Mouse (Mus musculus) lung, postnatal 0 days (tissue): ENCODE results near the gene Cebpa. TPM values are rescaled to one million over a fixed set of nuclear protein-coding genes. Genes with fewer than 3 reads are reported as not detected.

Experiments used
- ATAC-seq: fragments of 200-750 bp; cut with Nextera tagmentation; 2 replicates; pipeline ENCODE4 v1.8.0; 2017; ENCODE audit warnings: moderate library complexity
- DNase-seq: peaks from one replicate; pipeline ENCODE4 v3.0.0-alpha.2; 2016; ENCODE audit warnings: low spot score
- H3K27ac ChIP-seq: fragments of 300-500 bp; sonication (generic); 2 replicates; pipeline ENCODE4 v1.5.1; 2014; ENCODE audit warnings: antibody characterized with exemption, mild to moderate bottlenecking, low read length, mixed read lengths
- H3K27me3 ChIP-seq: fragments of 300-500 bp; sonication (generic); replicated peaks from 2 replicates; pipeline ENCODE4 v1.6.1; 2014; ENCODE audit warnings: low read length, mixed read lengths; ENCODE audit not compliant: insufficient read depth
- H3K36me3 ChIP-seq: fragments of 300-500 bp; sonication (generic); 2 replicates; pipeline ENCODE4 v1.6.1; 2014; ENCODE audit warnings: low read length, mixed read lengths; ENCODE audit not compliant: insufficient read depth
- H3K4me1 ChIP-seq: fragments of 300-500 bp; sonication (generic); 2 replicates; pipeline ENCODE4 v1.6.1; 2014; ENCODE audit warnings: antibody characterized with exemption, low read depth, low read length, mixed read lengths; ENCODE audit not compliant: insufficient read depth
- H3K4me2 ChIP-seq: fragments of 300-500 bp; sonication (generic); replicated peaks from 2 replicates; pipeline ENCODE4 v1.6.1; 2014; ENCODE audit warnings: low read depth, mild to moderate bottlenecking, low read length, moderate library complexity, mixed read lengths
- H3K4me3 ChIP-seq: fragments of 300-500 bp; sonication (generic); 2 replicates; pipeline ENCODE4 v1.5.1; 2014; ENCODE audit warnings: low read depth, low read length
- H3K9ac ChIP-seq: fragments of 300-500 bp; sonication (generic); replicated peaks from 2 replicates; pipeline ENCODE4 v1.6.1; 2014; ENCODE audit warnings: low read depth, mild to moderate bottlenecking
- H3K9me3 ChIP-seq: fragments of 300-500 bp; sonication (generic); 2 replicates; pipeline ENCODE4 v1.6.1; 2016; ENCODE audit warnings: low read length, mixed read lengths
- CTCF ChIP-seq: IDR thresholded peaks from 2 replicates; pipeline ENCODE4 v1.5.1; 2016; ENCODE audit warnings: antibody characterized with exemption, mild to moderate bottlenecking
- EP300 ChIP-seq: IDR thresholded peaks from 2 replicates; pipeline ENCODE4 v1.6.1; 2016; ENCODE audit warnings: antibody characterized with exemption, mild to moderate bottlenecking, control low read depth
- WGBS: fragments of 180-500 bp; shearing (Covaris S2); extraction: QIAGEN DNeasy Blood & Tissue Kit; methylation state at CpG from one replicate; pipeline ENCODE4 v1.1.7; 2014; 5-methylcytosine and 5-hydroxymethylcytosine counted together
- polyA plus RNA-seq: library from polyadenylated mRNA; unstranded; fragments of >200 nt; fragmentation: Nextera tagmentation; extraction: Ambion mirVana; gene quantifications from 2 replicates; pipeline ENCODE4 v1.2.1, GENCODE M21; 2015

Gene Cebpa
- polyA plus RNA-seq, 1 experiment from 2014 or later: 29.8 TPM

GRCm38 (mm10) chr7:35137524-35137923 is 18.4 kb downstream of the Cebpa start:
- TF ChIP-seq EP300 (no peak), CTCF (no peak)
- peaks cover 14% of the 10 kb centered on the region for H3K4me1 ChIP-seq
- H3K27me3 ChIP-seq: no peaks in the 10 kb centered on the region
- no peak for ATAC-seq
- no peak overlapping the region for H3K9ac ChIP-seq
- WGBS: 80% methylated on average over 1 of the region's 1 CpGs
- H3K9me3 ChIP-seq: no peaks in the 10 kb centered on the region
- H3K4me3 ChIP-seq: no peak overlapping the region
- no peaks in the 10 kb centered on the region for H3K36me3 ChIP-seq
- DNase-seq: no peak
- H3K4me2 ChIP-seq: no peak overlapping the region
- H3K27ac ChIP-seq: no peak overlapping the region

GRCm38 (mm10) chr7:35138481-35138880 is 19.4 kb downstream of the Cebpa start:
- peaks cover 14% of the 10 kb centered on the region for H3K4me1 ChIP-seq
- no peak for ATAC-seq
- no peaks in the 10 kb centered on the region for H3K36me3 ChIP-seq
- H3K27me3 ChIP-seq: no peaks in the 10 kb centered on the region
- H3K9me3 ChIP-seq: no peaks in the 10 kb centered on the region
- no peak for DNase-seq
- no peak overlapping the region for H3K27ac ChIP-seq
- no peak overlapping the region for H3K4me3 ChIP-seq
- WGBS: 51% methylated on average over 4 of the region's 4 CpGs
- H3K4me2 ChIP-seq: no peak overlapping the region
- H3K9ac ChIP-seq: no peak overlapping the region
- TF ChIP-seq CTCF (no peak), EP300 (no peak)

- Histone ChIP-seq H3K27ac (no peak overlapping the region), H3K9ac (no peak overlapping the region), H3K4me1 (peaks cover 11% of the 10 kb centered on the region), H3K9me3 (no peaks in the 10 kb centered on the region), H3K4me3 (no peak overlapping the region), H3K27me3 (no peaks in the 10 kb centered on the region), H3K4me2 (no peak overlapping the region), H3K36me3 (no peaks in the 10 kb centered on the region)
- TF ChIP-seq CTCF (no peak), EP300 (no peak)
- DNase-seq (no peak), ATAC-seq (no peak)
- WGBS: 79% methylated on average over 5 of the region's 5 CpGs
Measured at GRCm38 (mm10) chr7:35139880-35140279, 20.8 kb downstream of the Cebpa start.

GRCm38 (mm10) chr7:35141519-35141918 is 22.4 kb downstream of the Cebpa start:
- Histone ChIP-seq H3K27ac (0 out of 2 replicates have a peak overlapping the region, but pooled peaks have one; percentile 14), H3K4me2 (no peak overlapping the region), H3K4me1 (peaks cover 7% of the 10 kb centered on the region; the same call in 1 of the 2 replicates), H3K27me3 (no peaks in the 10 kb centered on the region), H3K9me3 (no peaks in the 10 kb centered on the region), H3K36me3 (no peaks in the 10 kb centered on the region), H3K4me3 (no peak overlapping the region), H3K9ac (no peak overlapping the region)
- TF ChIP-seq CTCF: no peak
- no peak for TF ChIP-seq EP300
- ATAC-seq: peak; percentile 5; the same call in 1 of the 2 replicates
- peak; percentile 47 for DNase-seq
- 26% methylated on average over 5 of the region's 5 CpGs for WGBS

GRCm38 (mm10) chr7:35142522-35142921 is 23.4 kb downstream of the Cebpa start:
- peaks cover 12% of the 10 kb centered on the region; the same call in 1 of the 2 replicates for H3K4me1 ChIP-seq
- no peaks in the 10 kb centered on the region for H3K36me3 ChIP-seq
- WGBS: 62% methylated on average over 8 of the region's 8 CpGs
- H3K4me3 ChIP-seq: no peak overlapping the region
- no peaks in the 10 kb centered on the region for H3K9me3 ChIP-seq
- TF ChIP-seq EP300: no peak
- TF ChIP-seq CTCF: no peak
- no peak for ATAC-seq
- no peak overlapping the region for H3K4me2 ChIP-seq
- no peak overlapping the region for H3K9ac ChIP-seq
- DNase-seq: no peak
- H3K27me3 ChIP-seq: no peaks in the 10 kb centered on the region
- no peak overlapping the region for H3K27ac ChIP-seq

- ATAC-seq (0 out of 2 replicates have a peak, but pooled peaks have one; percentile 11), DNase-seq (no peak)
- TF ChIP-seq EP300 (no peak), CTCF (no peak)
- 56% methylated on average over 6 of the region's 6 CpGs for WGBS
- Histone ChIP-seq H3K4me1 (peaks cover 12% of the 10 kb centered on the region; the same call in 1 of the 2 replicates), H3K4me3 (no peak overlapping the region), H3K27me3 (no peaks in the 10 kb centered on the region), H3K36me3 (no peaks in the 10 kb centered on the region), H3K4me2 (no peak overlapping the region), H3K9me3 (no peaks in the 10 kb centered on the region), H3K27ac (peak overlapping the region; percentile 80), H3K9ac (no peak overlapping the region)
Measured at GRCm38 (mm10) chr7:35143864-35144618, 24.9 kb downstream of the Cebpa start.
